Mouse (Mus musculus) stomach, postnatal 0 days (tissue): ENCODE data around the gene Ehd4.

Experiments
- CTCF ChIP-seq: IDR thresholded peaks from 2 replicates; pipeline ENCODE4 v1.5.1; 2016; ENCODE audit warnings: antibody characterized with exemption, low read depth, mild to moderate bottlenecking, moderate library complexity
- EP300 ChIP-seq: optimal IDR thresholded peaks from 2 replicates; pipeline ENCODE3; 2016; ENCODE audit warnings: antibody characterized with exemption

GRCm38 (mm10) chr2:120137281-120137680 lies 17.1 kb downstream of the Ehd4 start:
- no peak for TF ChIP-seq CTCF
- TF ChIP-seq EP300: no peak
